Mouse (Mus musculus) cerebellum, adult 2 months (tissue): ENCODE data around the gene Il1rapl1. TPM values are rescaled to one million over a fixed set of nuclear protein-coding genes. Genes with fewer than 3 reads are reported as not detected.

Experiments
- DNase-seq, 2 experiments: peaks; one replicate each; pipeline ENCODE4 v3.0.0; 2021
- H3K27ac ChIP-seq: fragments of 200-500 bp; 2 replicates; pipeline ENCODE4 v1.5.1; 2012; ENCODE audit warnings: low read length, control low read depth, inconsistent platforms; ENCODE audit not compliant: insufficient read depth
- H3K27me3 ChIP-seq: fragments of 200-500 bp; 2 replicates; pipeline ENCODE4 v1.6.1; 2012; ENCODE audit warnings: inconsistent platforms, mild to moderate bottlenecking, low read length, moderate library complexity; ENCODE audit not compliant: control insufficient read depth, insufficient read depth
- H3K4me1 ChIP-seq: fragments of 200-500 bp; 2 replicates; pipeline ENCODE4 v1.6.1; 2011; ENCODE audit warnings: low read length; ENCODE audit not compliant: control insufficient read depth, insufficient read depth
- H3K4me3 ChIP-seq: fragments of 200-500 bp; replicated peaks from 2 replicates; pipeline ENCODE3; 2011; ENCODE audit warnings: mild to moderate bottlenecking, low read depth, low read length, control low read depth; ENCODE audit not compliant: insufficient read depth
- CTCF ChIP-seq: fragments of 200-500 bp; IDR thresholded peaks from 2 replicates; pipeline ENCODE4 v1.5.1; 2011; ENCODE audit warnings: low read depth, mild to moderate bottlenecking, control low read depth, low read length, moderate library complexity, borderline replicate concordance; ENCODE audit not compliant: insufficient read depth
- POLR2A ChIP-seq: fragments of 200-500 bp; IDR thresholded peaks from 2 replicates; pipeline ENCODE4 v1.6.1; 2011; ENCODE audit warnings: low read length, control low read depth, borderline replicate concordance; ENCODE audit not compliant: insufficient read depth
- WGBS: fragments of 180-500 bp; shearing (Covaris S2); methylation state at CpG from one replicate; pipeline ENCODE4 v1.1.7; 2018; 5-methylcytosine and 5-hydroxymethylcytosine counted together
- polyA plus RNA-seq: library from polyadenylated mRNA; depleted of rRNA; stranded (reverse); fragments of >200 nt; gene quantifications from 2 replicates; pipeline ENCODE4 v1.2.3, GENCODE M21; 2012

Il1rapl1 gene
- polyA plus RNA-seq, 1 experiment: 2.5 TPM

DNA sequence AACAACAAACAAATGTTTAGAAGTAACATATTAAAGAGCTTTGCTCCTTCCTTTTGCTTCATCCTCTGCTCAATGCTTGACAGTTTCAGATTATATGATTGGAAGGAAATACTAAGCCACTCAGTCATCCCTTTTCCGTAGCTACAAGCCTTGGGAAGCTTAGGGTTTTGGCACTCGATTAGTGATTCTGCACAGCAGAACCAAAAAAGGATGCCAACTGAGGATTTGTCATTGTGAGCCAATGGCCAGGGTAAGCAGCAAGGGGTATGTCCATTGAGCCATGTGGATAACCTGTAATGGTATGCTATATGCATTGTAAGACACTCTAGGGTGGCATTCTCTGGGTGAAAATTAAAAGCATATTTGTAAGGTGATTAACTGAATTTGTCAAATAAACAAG is 5.7 kb downstream of the Il1rapl1 start:
- DNase-seq: peak; percentile 35 to 78
- TF ChIP-seq CTCF (no peak), POLR2A (no peak)
- Histone ChIP-seq H3K27ac (no peak overlapping the region), H3K27me3 (no peaks in the 10 kb centered on the region), H3K4me3 (no peak overlapping the region), H3K4me1 (no peaks in the 10 kb centered on the region; the same call in 1 of the 2 replicates)
- 14% methylated on average over 2 of the region's 2 CpGs for WGBS

DNA sequence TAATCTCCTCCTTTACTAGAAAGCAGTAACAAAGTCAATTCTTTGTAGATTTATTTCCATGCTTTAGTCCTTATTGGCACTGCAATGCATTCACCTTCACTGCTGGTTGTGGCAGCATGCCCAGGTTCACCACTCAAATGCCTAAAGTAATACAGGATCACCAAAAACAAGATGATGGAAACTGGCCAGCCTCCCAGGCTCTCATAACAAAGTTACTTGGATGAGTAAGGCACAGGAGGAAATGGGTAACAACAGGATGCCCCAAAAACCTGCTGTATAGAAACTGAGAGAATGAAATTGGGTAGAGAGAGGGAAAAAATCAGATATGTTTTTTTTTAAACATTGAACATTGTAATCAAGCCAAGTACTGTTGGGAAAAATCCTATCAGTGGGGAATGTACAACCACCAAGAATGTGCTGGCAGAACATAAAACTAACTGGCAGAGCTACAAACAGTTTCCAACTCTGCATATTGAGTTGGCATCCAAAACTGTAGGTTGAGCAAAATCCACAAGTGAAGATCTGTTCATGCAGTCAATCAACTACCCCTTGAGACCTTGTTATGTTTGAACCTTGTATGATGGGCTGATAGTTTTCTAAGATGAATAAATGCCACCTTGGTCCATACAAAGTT is 21.4 kb downstream of the Il1rapl1 start:
- no peaks in the 10 kb centered on the region for H3K27me3 ChIP-seq
- peak; percentile 67 to 81 for DNase-seq
- TF ChIP-seq CTCF (no peak), POLR2A (no peak)
- H3K4me1 ChIP-seq: no peaks in the 10 kb centered on the region
- no peak overlapping the region for H3K27ac ChIP-seq
- no peak overlapping the region for H3K4me3 ChIP-seq

DNA sequence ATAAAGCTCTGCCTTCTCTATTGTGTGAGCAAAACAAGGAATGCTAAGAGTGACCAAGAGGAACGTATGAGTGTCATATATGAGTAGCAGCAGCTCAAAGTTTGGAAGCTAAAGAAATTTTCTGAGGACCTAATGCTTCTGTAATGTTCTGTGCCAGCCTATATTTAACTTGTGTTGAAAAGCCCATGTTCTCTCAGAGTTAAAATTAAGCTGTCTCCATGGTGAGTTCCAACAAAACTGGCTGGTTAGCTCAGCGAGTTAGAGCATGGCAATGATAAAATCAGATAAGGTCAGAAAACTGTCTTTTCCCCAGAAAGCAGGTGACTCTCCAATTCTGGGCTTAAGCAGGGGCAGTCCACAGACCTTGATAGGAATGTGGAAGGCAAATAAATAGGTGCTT is 25.6 kb downstream of the Il1rapl1 start:
- WGBS: 54% methylated on average over 2 of the region's 2 CpGs
- Histone ChIP-seq H3K4me3 (no peak overlapping the region), H3K27me3 (no peaks in the 10 kb centered on the region), H3K27ac (no peak overlapping the region), H3K4me1 (no peaks in the 10 kb centered on the region)
- no peak for DNase-seq
- TF ChIP-seq POLR2A (no peak), CTCF (no peak)

DNA sequence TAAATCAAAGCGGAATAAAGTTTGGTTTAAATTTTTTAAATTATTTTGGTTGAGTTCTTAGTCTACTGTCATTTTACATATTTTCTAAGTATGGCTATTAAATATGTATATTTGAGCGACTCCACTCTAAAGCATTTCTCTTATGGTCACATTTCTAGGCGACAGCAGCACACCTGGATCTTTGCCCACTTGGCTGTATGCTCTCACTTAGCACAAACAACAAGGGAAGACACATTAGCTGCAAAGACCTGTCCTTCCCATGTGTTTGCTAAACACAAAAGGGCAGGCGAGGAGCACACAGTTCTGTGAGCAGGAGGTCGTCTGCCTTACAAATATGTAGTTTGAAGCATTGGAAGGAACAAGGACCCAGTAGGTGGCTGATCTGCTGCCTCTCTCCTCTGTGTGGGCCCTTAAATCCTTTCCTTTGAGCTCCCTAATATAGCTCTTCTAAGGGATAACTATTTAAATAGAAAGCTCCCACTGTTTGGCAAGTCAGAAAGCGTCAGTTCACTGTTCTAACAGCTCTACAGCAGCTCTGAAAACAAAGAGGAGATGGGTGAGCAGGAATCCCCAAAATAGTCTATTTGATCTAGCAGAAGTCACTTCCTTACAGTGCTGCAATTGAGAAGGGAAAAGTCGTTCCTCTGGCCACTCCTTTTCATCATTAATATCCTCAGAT is 42.6 kb downstream of the Il1rapl1 start:
- WGBS: 20% methylated on average over 7 of the region's 7 CpGs
- peak overlapping the region; percentile 75 for H3K27ac ChIP-seq
- peak; percentile 44 to 64 for DNase-seq
- H3K4me1 ChIP-seq: peaks cover 3% of the 10 kb centered on the region
- TF ChIP-seq POLR2A (no peak), CTCF (no peak)
- no peak overlapping the region for H3K4me3 ChIP-seq
- H3K27me3 ChIP-seq: no peaks in the 10 kb centered on the region

DNA sequence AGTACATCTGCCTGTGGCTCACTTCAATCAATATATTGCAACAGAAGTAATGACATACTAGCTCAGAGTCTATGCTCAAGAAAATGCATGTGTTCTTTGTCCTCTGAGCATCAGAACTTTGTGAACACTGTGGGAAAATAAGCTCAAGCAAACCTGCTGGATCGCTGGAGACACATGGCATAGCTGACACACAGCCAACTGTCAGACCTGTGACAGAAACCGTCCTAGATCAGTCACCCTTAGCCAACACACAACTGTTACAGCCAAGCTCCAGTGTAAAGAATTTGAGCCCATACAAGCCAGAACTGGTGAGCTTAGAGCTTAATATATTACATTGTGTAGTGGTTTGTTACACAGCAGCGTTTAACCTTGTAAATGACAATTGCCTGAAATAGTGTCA is 45.1 kb downstream of the Il1rapl1 start:
- H3K27me3 ChIP-seq: no peaks in the 10 kb centered on the region
- H3K4me1 ChIP-seq: peaks cover 3% of the 10 kb centered on the region
- WGBS: 19% methylated on average over 3 of the region's 3 CpGs
- TF ChIP-seq CTCF (no peak), POLR2A (no peak)
- peak; percentile 43 to 66 for DNase-seq
- no peak overlapping the region for H3K27ac ChIP-seq
- no peak overlapping the region for H3K4me3 ChIP-seq

DNA sequence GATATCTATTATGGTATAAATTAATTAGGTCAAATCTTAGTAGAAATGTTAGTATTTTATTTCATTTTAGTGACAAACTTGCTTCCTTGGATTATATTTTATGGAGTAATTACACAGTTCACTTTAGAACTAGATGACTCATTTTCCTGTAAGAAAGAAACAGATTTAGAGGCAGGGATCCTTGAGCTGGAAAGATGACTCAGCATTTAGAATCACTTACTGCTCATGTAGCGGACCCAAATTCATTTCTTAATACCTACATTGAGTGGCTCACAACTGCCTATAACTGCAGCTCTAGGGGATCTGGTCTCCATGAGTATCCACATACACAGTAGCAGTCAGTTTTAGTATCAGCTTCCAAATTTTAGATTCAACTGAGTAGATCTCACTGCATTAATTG is 71.9 kb downstream of the Il1rapl1 start:
- TF ChIP-seq POLR2A: no peak
- no peak for TF ChIP-seq CTCF
- Histone ChIP-seq H3K27ac (no peak overlapping the region), H3K4me1 (no peaks in the 10 kb centered on the region), H3K27me3 (no peaks in the 10 kb centered on the region), H3K4me3 (no peak overlapping the region)
- 96% methylated on average over 1 of the region's 1 CpGs for WGBS
- DNase-seq: no peak

DNA sequence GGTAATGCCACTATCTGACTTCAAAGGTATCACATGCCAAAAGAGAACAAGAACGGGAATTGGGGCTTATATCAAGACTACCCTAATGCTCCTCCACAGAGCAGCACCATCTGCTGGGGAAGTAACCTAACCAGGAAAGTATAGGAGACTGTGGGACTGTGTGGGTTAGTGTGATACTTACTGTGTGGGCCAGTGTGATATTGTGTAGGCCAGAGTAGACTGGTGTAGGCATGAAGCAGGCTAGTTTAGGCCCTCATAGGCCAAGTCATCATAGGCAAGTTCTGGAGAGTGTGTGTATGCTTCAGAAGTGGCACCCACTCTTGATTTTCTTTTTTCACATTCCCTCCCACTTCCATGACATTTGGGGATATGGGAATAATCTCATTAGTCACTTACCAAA is 76.5 kb downstream of the Il1rapl1 start:
- TF ChIP-seq CTCF: no peak
- no peak for TF ChIP-seq POLR2A
- WGBS: 50% methylated on average over 1 of the region's 1 CpGs
- Histone ChIP-seq H3K4me1 (no peaks in the 10 kb centered on the region), H3K4me3 (no peak overlapping the region), H3K27ac (no peak overlapping the region), H3K27me3 (no peaks in the 10 kb centered on the region)
- no peak for DNase-seq

DNA sequence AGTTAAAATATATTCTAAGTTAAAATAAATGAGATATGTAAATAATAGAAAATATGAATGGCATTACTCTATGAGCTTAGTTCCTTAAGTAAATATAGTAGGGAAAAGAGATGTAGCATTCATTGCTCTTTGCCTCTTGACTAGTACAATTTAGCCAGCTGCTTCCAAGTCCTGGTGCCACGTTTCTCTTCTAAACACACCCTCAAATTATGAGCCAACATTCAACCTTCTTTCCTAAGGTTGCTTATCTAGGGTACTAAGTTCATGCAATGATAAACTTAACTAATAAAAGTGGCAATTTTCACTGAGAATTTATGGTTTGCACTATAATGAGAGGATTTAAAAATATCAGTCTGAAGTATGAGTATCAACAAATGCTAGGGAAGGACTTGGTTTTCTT is 218.3 kb downstream of the Il1rapl1 start:
- Histone ChIP-seq H3K27me3 (no peaks in the 10 kb centered on the region), H3K4me3 (no peak overlapping the region), H3K4me1 (no peaks in the 10 kb centered on the region), H3K27ac (no peak overlapping the region)
- 75% methylated on average over 1 of the region's 1 CpGs for WGBS
- TF ChIP-seq POLR2A (no peak), CTCF (no peak)
- DNase-seq: no peak
